Mouse (Mus musculus): Measurements from ENCODE around the gene Rnf11.

DNA sequence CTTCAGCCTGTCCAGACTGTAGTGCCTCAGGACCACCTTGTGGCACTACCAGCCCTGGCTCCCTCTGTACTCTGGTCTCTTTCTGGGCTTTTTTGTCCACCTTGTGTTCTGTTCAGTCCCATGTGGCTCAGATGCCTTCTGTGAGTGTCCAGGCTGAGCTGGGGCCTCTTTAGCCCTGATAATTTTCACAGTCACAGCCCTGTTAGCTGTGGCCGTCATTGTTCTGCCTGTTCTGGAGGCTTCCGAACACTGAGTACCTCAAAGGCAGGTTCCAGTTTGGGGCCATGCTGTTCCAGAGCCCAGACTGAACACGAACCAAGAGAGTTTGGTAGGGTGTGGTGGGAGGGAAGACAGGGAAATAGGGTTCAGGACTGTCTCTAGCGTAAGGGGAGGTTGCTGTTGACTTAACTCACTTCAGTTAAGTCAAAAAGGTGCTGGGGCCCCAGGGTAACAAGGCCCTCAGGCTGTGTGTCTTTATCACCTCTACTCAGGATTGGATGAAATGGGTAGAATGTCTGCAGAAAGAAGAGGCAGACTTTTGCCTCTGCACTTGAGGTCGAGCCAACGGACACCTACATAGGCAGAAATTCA is 73.1 kb downstream of the Rnf11 start:
- TF ChIP-seq EP300 (optimal IDR thresholded peaks at IDR 0.05) = no peak
- no peak for TF ChIP-seq CTCF (IDR thresholded peaks at IDR 0.05; ENCODE audit: low read depth)

Measured in stomach, postnatal 0 days (tissue).